Mouse (Mus musculus) mouse embryonic stem cell (cell line): ENCODE results near the gene Kif9.

ENCODE experiments used
- in situ Hi-C, 2 experiments: fragments of 300-500 bp; cut with MboI; formaldehyde crosslinking; loops; 1 replicate in 1 of 2; 3 replicates in 1 of 2; pipeline ENCODE4 v1.14.3; 2019 to 2020; ENCODE audit warnings: low sequenced_read_pairs in 2 of 2, low pct_unique_long_range_greater_than_20kb in 1 of 2, mixed read lengths in 1 of 2; ENCODE audit not compliant: unreplicated experiment in 1 of 2

The Kif9 gene

GRCm38 (mm10) chr9:110488841-110489240 is 12.1 kb downstream of the Kif9 start:
- in situ Hi-C loops: no loop called here

GRCm38 (mm10) chr9:110490913-110491312 is 14.2 kb downstream of the Kif9 start:
- in situ Hi-C loops: no loop called here

- in situ Hi-C loops: no loop called here
Observed at GRCm38 (mm10) chr9:110525737-110526136, 49.0 kb downstream of the Kif9 start.

- in situ Hi-C loops: no loop called here
Observed at GRCm38 (mm10) chr9:110529002-110529737, 52.4 kb downstream of the Kif9 start.

- in situ Hi-C loops: no loop called here
Observed at GRCm38 (mm10) chr9:110530650-110531049, 53.9 kb downstream of the Kif9 start.

- in situ Hi-C loops: no loop called here
Observed at GRCm38 (mm10) chr9:110531151-110531791, 54.5 kb downstream of the Kif9 start.

GRCm38 (mm10) chr9:110531914-110532489 is 55.2 kb downstream of the Kif9 start:
- in situ Hi-C loops: no loop called here

- in situ Hi-C loops: no loop called here
Observed at GRCm38 (mm10) chr9:110532538-110533291, 56.0 kb downstream of the Kif9 start, which contains the start of gene Setd2. TSS of gene Setd2 (plus strand) at chr9:110532597.

- in situ Hi-C loops: no loop called here
Observed at GRCm38 (mm10) chr9:110533645-110534044, 56.9 kb downstream of the Kif9 start.

GRCm38 (mm10) chr9:110535114-110535513 is 58.4 kb downstream of the Kif9 start:
- in situ Hi-C loops: no loop called here

GRCm38 (mm10) chr9:110536636-110537035 is 59.9 kb downstream of the Kif9 start:
- in situ Hi-C loops: no loop called here

- in situ Hi-C loops: no loop called here
Observed at GRCm38 (mm10) chr9:110538511-110538910, 61.8 kb downstream of the Kif9 start.

- in situ Hi-C loops: no loop called here
Observed at GRCm38 (mm10) chr9:110541988-110542387, 65.2 kb downstream of the Kif9 start.

- in situ Hi-C loops: no loop called here
Observed at GRCm38 (mm10) chr9:110548261-110548660, 71.5 kb downstream of the Kif9 start.

GRCm38 (mm10) chr9:110568309-110568708 is 91.6 kb downstream of the Kif9 start:
- in situ Hi-C loops: no loop called here
